Mouse (Mus musculus) kidney, embryonic 14.5 days (tissue): ENCODE results near the gene Gpr1. TPM values are rescaled to one million over a fixed set of nuclear protein-coding genes. Genes with fewer than 3 reads are reported as not detected.

Experiments used
- ATAC-seq: fragments of 200-750 bp; cut with Nextera tagmentation; 2 replicates; pipeline ENCODE4 v1.8.0; 2017; ENCODE audit warnings: moderate number of reproducible peaks, mild to moderate bottlenecking, moderate TSS enrichment, moderate library complexity; ENCODE audit not compliant: low FRiP score, low TSS enrichment
- H3K27ac ChIP-seq: fragments of 300-500 bp; sonication (generic); 2 replicates; pipeline ENCODE4 v1.5.1; 2014; ENCODE audit warnings: low read depth, mild to moderate bottlenecking, low read length, moderate library complexity, mixed read lengths
- H3K27me3 ChIP-seq: fragments of 300-500 bp; sonication (generic); 2 replicates; pipeline ENCODE4 v1.6.1; 2014; ENCODE audit warnings: mild to moderate bottlenecking, low read length; ENCODE audit not compliant: control insufficient read depth, insufficient read depth
- H3K36me3 ChIP-seq: fragments of 300-500 bp; sonication (generic); 2 replicates; pipeline ENCODE4 v1.6.1; 2014; ENCODE audit warnings: low read length, mixed read lengths; ENCODE audit not compliant: control insufficient read depth, insufficient read depth
- H3K4me1 ChIP-seq: fragments of 300-500 bp; sonication (generic); 2 replicates; pipeline ENCODE4 v1.6.1; 2014; ENCODE audit warnings: low read length, mixed read lengths; ENCODE audit not compliant: control insufficient read depth, insufficient read depth
- H3K4me2 ChIP-seq: fragments of 300-500 bp; sonication (generic); replicated peaks from 2 replicates; pipeline ENCODE4 v1.6.1; 2014; ENCODE audit warnings: low read depth, mild to moderate bottlenecking, low read length
- H3K4me3 ChIP-seq: fragments of 300-500 bp; sonication (generic); 2 replicates; pipeline ENCODE4 v1.5.1; 2014; ENCODE audit warnings: mild to moderate bottlenecking, low read length
- H3K9ac ChIP-seq: fragments of 300-500 bp; sonication (generic); 2 replicates; pipeline ENCODE4 v1.6.1; 2014; ENCODE audit warnings: low read depth, mild to moderate bottlenecking, low read length, moderate library complexity
- H3K9me3 ChIP-seq: fragments of 300-500 bp; sonication (generic); 2 replicates; pipeline ENCODE4 v1.6.1; 2016; ENCODE audit warnings: low read length; ENCODE audit not compliant: control insufficient read depth
- WGBS: fragments of 180-500 bp; shearing (Covaris S2); extraction: QIAGEN DNeasy Blood & Tissue Kit; methylation state at CpG from one replicate; pipeline ENCODE4 v1.1.7; 2014; 5-methylcytosine and 5-hydroxymethylcytosine counted together
- polyA plus RNA-seq: library from polyadenylated mRNA; unstranded; fragments of >200 nt; fragmentation: Nextera tagmentation; extraction: Ambion mirVana; gene quantifications from 2 replicates; pipeline ENCODE4 v1.2.1, GENCODE M21; 2014

Gene Gpr1
- polyA plus RNA-seq, 1 experiment from 2014 or later = 0.28 TPM

DNA sequence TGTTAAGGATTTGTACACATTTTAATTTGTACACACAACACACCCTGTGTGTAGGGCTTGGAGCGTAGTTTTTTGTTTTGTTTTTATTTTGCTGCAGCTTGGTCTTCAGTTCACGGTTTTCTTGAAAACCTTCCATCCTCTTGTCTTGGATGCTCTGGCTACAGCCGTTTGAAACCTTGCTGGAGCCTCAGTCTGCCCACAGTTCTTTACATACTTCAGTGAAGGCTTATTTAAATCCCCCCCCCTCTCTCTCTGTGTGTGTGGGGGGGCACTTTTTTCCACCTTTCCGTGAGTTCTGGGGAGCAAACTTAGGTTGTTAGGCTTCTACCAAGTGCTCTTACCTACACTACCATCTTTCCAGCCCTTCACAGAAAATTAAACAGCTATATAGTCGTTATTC is 38.9 kb upstream of the Gpr1 start:
- H3K4me1 ChIP-seq = no peaks in the 10 kb centered on the region
- H3K9ac ChIP-seq = no peak overlapping the region
- no peak overlapping the region for H3K4me2 ChIP-seq
- H3K36me3 ChIP-seq = no peaks in the 10 kb centered on the region
- H3K9me3 ChIP-seq = no peaks in the 10 kb centered on the region; the same call in 1 of the 2 replicates
- no peak overlapping the region for H3K4me3 ChIP-seq
- no peak overlapping the region for H3K27ac ChIP-seq
- no peak for ATAC-seq
- peaks cover 82% of the 10 kb centered on the region for H3K27me3 ChIP-seq
- WGBS = 40% methylated on average over 5 of the region's 5 CpGs

GRCm38 (mm10) chr1:63252351-63253209 is 38.2 kb upstream of the Gpr1 start:
- Histone ChIP-seq H3K4me2 (no peak overlapping the region), H3K27me3 (peaks cover 78% of the 10 kb centered on the region), H3K9ac (no peak overlapping the region), H3K27ac (no peak overlapping the region), H3K4me3 (no peak overlapping the region), H3K9me3 (no peaks in the 10 kb centered on the region; the same call in 1 of the 2 replicates), H3K4me1 (no peaks in the 10 kb centered on the region), H3K36me3 (no peaks in the 10 kb centered on the region)
- no peak for ATAC-seq
- WGBS = 43% methylated on average over 24 of the region's 24 CpGs

GRCm38 (mm10) chr1:63249261-63249660 is 34.9 kb upstream of the Gpr1 start:
- H3K9ac ChIP-seq = no peak overlapping the region
- H3K27ac ChIP-seq = no peak overlapping the region
- peaks cover 70% of the 10 kb centered on the region for H3K27me3 ChIP-seq
- no peak for ATAC-seq
- H3K4me1 ChIP-seq = no peaks in the 10 kb centered on the region
- no peak overlapping the region for H3K4me3 ChIP-seq
- WGBS = 50% methylated on average over 4 of the region's 4 CpGs
- H3K9me3 ChIP-seq = no peaks in the 10 kb centered on the region; the same call in 1 of the 2 replicates
- no peak overlapping the region for H3K4me2 ChIP-seq
- H3K36me3 ChIP-seq = no peaks in the 10 kb centered on the region

GRCm38 (mm10) chr1:63248360-63248851 is 34.1 kb upstream of the Gpr1 start:
- Histone ChIP-seq H3K9me3 (no peaks in the 10 kb centered on the region; the same call in 1 of the 2 replicates), H3K9ac (no peak overlapping the region), H3K4me3 (peak overlapping the region; percentile 13), H3K36me3 (no peaks in the 10 kb centered on the region), H3K4me2 (peak overlapping the region; percentile 46), H3K27ac (no peak overlapping the region), H3K4me1 (no peaks in the 10 kb centered on the region), H3K27me3 (peaks cover 69% of the 10 kb centered on the region)
- WGBS = 2% methylated on average over 44 of the region's 44 CpGs
- no peak; the same call in 1 of the 2 replicates for ATAC-seq

- Histone ChIP-seq H3K27me3 (peaks cover 64% of the 10 kb centered on the region), H3K36me3 (no peaks in the 10 kb centered on the region), H3K4me1 (no peaks in the 10 kb centered on the region), H3K27ac (no peak overlapping the region), H3K9me3 (no peaks in the 10 kb centered on the region; the same call in 1 of the 2 replicates), H3K9ac (no peak overlapping the region), H3K4me3 (peak overlapping the region; percentile 13), H3K4me2 (peak overlapping the region; percentile 46)
- ATAC-seq = peak; percentile 32; the same call in 1 of the 2 replicates
- 1% methylated on average over 18 of the region's 18 CpGs for WGBS
These were observed 33.6 kb upstream of the Gpr1 start for GRCm38 (mm10) chr1:63247831-63248359.

- Histone ChIP-seq H3K36me3 (no peaks in the 10 kb centered on the region), H3K4me2 (peak overlapping the region; percentile 31), H3K9ac (no peak overlapping the region), H3K4me1 (no peaks in the 10 kb centered on the region), H3K27me3 (peaks cover 55% of the 10 kb centered on the region), H3K4me3 (peak overlapping the region; percentile 17), H3K27ac (no peak overlapping the region), H3K9me3 (no peaks in the 10 kb centered on the region; the same call in 1 of the 2 replicates)
- ATAC-seq = peak; percentile 67
- WGBS = 2% methylated on average over 16 of the region's 16 CpGs
These were observed 32.6 kb upstream of the Gpr1 start for GRCm38 (mm10) chr1:63246862-63247521.

DNA sequence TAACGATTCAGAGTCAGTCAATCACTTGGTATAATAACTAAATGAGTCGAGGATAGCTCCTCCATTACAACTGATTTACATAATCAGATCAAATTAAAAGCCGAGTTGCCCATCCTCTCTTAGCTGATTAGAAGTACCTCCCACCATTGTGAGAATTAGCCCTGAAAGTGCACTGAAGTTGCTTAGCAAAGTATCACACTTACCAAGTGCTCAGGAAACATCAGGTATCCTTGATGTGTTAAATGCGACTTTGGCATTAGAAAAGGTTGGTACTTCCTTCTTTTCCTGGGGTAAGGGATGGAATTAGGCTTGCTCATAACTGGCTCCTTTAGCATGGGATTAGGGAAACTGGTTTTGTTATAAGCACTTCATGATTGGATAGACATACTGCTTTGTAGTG is 29.5 kb upstream of the Gpr1 start:
- no peak overlapping the region for H3K27ac ChIP-seq
- H3K4me3 ChIP-seq = no peak overlapping the region
- H3K27me3 ChIP-seq = peaks cover 34% of the 10 kb centered on the region
- H3K9ac ChIP-seq = no peak overlapping the region
- no peak for ATAC-seq
- H3K4me2 ChIP-seq = no peak overlapping the region
- H3K9me3 ChIP-seq = no peaks in the 10 kb centered on the region; the same call in 1 of the 2 replicates
- 58% methylated on average over 4 of the region's 4 CpGs for WGBS
- H3K4me1 ChIP-seq = no peaks in the 10 kb centered on the region
- H3K36me3 ChIP-seq = no peaks in the 10 kb centered on the region

DNA sequence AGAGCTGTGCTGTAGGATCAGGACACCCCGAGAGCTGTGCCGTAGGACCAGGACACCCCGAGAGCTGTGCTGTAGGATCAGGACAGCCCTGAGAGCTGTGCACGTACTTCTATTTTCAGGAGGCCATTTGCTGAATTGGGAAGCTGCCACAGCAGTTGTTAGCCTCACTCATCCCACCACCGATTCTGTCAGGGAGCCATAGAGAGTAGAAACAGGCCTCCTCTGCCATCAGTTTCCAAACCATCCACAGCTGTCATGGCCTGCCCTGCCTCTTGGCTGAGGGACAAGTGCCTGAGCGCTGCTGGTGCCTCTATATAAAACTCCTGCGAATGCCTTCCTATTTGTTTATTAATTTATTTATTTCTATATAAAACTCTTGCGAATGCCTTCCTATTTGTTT is 25.4 kb upstream of the Gpr1 start:
- WGBS = 82% methylated on average over 8 of the region's 8 CpGs
- Histone ChIP-seq H3K4me3 (no peak overlapping the region), H3K9me3 (no peaks in the 10 kb centered on the region), H3K4me1 (no peaks in the 10 kb centered on the region), H3K36me3 (no peaks in the 10 kb centered on the region), H3K9ac (no peak overlapping the region), H3K4me2 (no peak overlapping the region), H3K27ac (no peak overlapping the region), H3K27me3 (0 out of 2 replicates have a peak, but pooled peaks cover 4% of the 10 kb centered on the region)
- no peak for ATAC-seq
